ENCODE assay signal across 8 mouse cellular contexts in genomic region chr11:50827010-50827953, GRCm38 (mm10). TPM values are rescaled to one million over a fixed set of nuclear protein-coding genes. Genes with fewer than 3 reads are reported as not detected.
DNase-seq lines count a peak whose midpoint lies in the region; ATAC-seq and TF ChIP-seq lines count a peak whose summit lies in the region.

Gene Zfp354c (minus strand): TSS chr11:50827724.

- H3K4me2 ChIP-seq in lung, embryonic 15.5 days = peak within 1 kb of the TSS; percentile 74

- H3K4me1 ChIP-seq in lung, embryonic 15.5 days = peaks cover 11% of the 10 kb centered on the region
- H3K4me1 ChIP-seq in thymus, adult 2 months (replicated peaks; ENCODE audit: control insufficient read depth, insufficient read depth, low read length) = peaks cover 3% of the 10 kb centered on the region

- DNase-seq in MEL-GATA-1-ER (ENCODE audit: extremely low read depth, low read depth) = peak; percentile 51
- DNase-seq in cerebellum, adult 18-20 months = peak; percentile 89 to 92
- peak; percentile 81 for DNase-seq in forelimb bud, embryonic 11.5 days (ENCODE audit: low read depth, low spot score)
- DNase-seq in layer of hippocampus, adult 9-10 months (ENCODE audit: low spot score) = peak; percentile 64
- peak; percentile 74 for DNase-seq in ovary, adult 18-20 months (ENCODE audit: low spot score)
- peak; percentile 91 for DNase-seq in thymus, adult 2 months

- TF ChIP-seq CTCF in thymus, adult 2 months (IDR thresholded peaks at IDR 0.05; ENCODE audit: borderline replicate concordance, control insufficient read depth, extremely low read depth, insufficient read depth, low read length, poor library complexity) = no peak

- H3K27me3 ChIP-seq in lung, embryonic 15.5 days = no peaks in the 10 kb centered on the region
- no peaks in the 10 kb centered on the region for H3K27me3 ChIP-seq in thymus, adult 2 months (ENCODE audit: control insufficient read depth, insufficient read depth, low read length)

- TF ChIP-seq POLR2A in thymus, adult 2 months (IDR thresholded peaks at IDR 0.05; ENCODE audit: control insufficient read depth, extremely low read depth, insufficient read depth, low read length, poor library complexity) = peak; percentile 19; the same call in 1 of the 2 replicates

- peak within 1 kb of the TSS; percentile 97 for H3K4me3 ChIP-seq in lung, embryonic 15.5 days
- H3K4me3 ChIP-seq in thymus, adult 2 months (ENCODE audit: control insufficient read depth, insufficient read depth, low read length) = peak within 1 kb of the TSS; percentile 87

- peak within 1 kb of the TSS; percentile 53 for H3K27ac ChIP-seq in lung, embryonic 15.5 days
- H3K27ac ChIP-seq in thymus, adult 2 months (ENCODE audit: control insufficient read depth, insufficient read depth, low read length) = no peak within 1 kb of the TSS

- H3K36me3 ChIP-seq in lung, embryonic 15.5 days = peaks cover 32% of the 10 kb centered on the region
- no peaks in the 10 kb centered on the region for H3K36me3 ChIP-seq in thymus, adult 2 months (ENCODE audit: control insufficient read depth, insufficient read depth, low read length)

- WGBS in lung, embryonic 15.5 days = under 1% methylated on average over 45 of the region's 45 CpGs
- 2% methylated on average over 44 of the region's 45 CpGs for WGBS in thymus, adult 2 months

- peak; percentile 91 to 97 for ATAC-seq in hematopoietic stem cell, adult 5-6 weeks (replicated peaks in 1 of 2; ENCODE audit: insufficient read depth in 1 of 2, low FRiP score in 2 of 2, low TSS enrichment in 1 of 2, low read depth in 1 of 2, poor library complexity in 2 of 2, severe bottlenecking in 2 of 2)
- peak; percentile 95; the same call in 1 of the 2 replicates for ATAC-seq in lung, embryonic 15.5 days (ENCODE audit: borderline replicate concordance, extremely low read depth, low FRiP score, low TSS enrichment)

- H3K9me3 ChIP-seq in lung, embryonic 15.5 days = no peaks in the 10 kb centered on the region

- H3K9ac ChIP-seq in lung, embryonic 15.5 days = peak within 1 kb of the TSS; percentile 89

RNA-seq across cellular contexts. Expression of gene Zfp354c, which starts in this region (rescaled TPM):
- total RNA-seq in hematopoietic stem cell, adult 5-6 weeks (2017) = 6.2 and 6.4 TPM in 2 replicates
- 21.5 and 23.9 TPM in 2 replicates for polyA plus RNA-seq in lung, embryonic 15.5 days (2015; fragmentation: Nextera tagmentation; extraction: Ambion mirVana)
- 5.1 and 5.8 TPM in 2 replicates for polyA plus RNA-seq in thymus, adult 2 months (2012; rRNA removed)
